In genomic region chr13:109888293-109888692, GRCm38 (mm10) we compare ENCODE assay signal across 22 mouse cellular contexts.
DNase-seq lines count a peak whose midpoint lies in the region; ATAC-seq and TF ChIP-seq lines count a peak whose summit lies in the region.
"Had no signal": no experiment of that assay in that cellular context is flagged by ENCODE, and none has a peak within 500 bp of the region (broad histone marks: within the 10 kb centered on the region; RNA-seq: fewer than 3 reads in every experiment).

No protein-coding gene starts in this region.

- no peak for DNase-seq in gastrocnemius, adult 2 months
- no peak for DNase-seq in gastrocnemius, postnatal 36 days
- DNase-seq in heart, postnatal 36 days: no peak
- peak; percentile 28 for DNase-seq in kidney, adult 2 months
- DNase-seq in midbrain, embryonic 11.5 days (ENCODE audit: low spot score, missing footprints): peak; percentile 54
- no peak for DNase-seq in midbrain, embryonic 14.5 days
- DNase-seq: adrenal gland, postnatal 10 days; B cell, adult 2 months; cerebellum, adult 11-12 months; cerebellum, adult 9-10 months; cerebellum, postnatal 25 days; gastrocnemius, postnatal 14 days had no signal

- intact Hi-C loops in gastrocnemius, adult 2 months (cut with DNase I): no loop called here
- intact Hi-C loops in gastrocnemius, postnatal 36 days (cut with DNase I): no loop called here
- intact Hi-C loops in heart, postnatal 36 days (cut with DNase I): loop anchor here (5.0 kb wide), 1 partner anchor 66 kb away; no protein-coding TSS in a partner anchor

- H3K4me2 ChIP-seq in heart, embryonic 12.5 days: no peak overlapping the region
- H3K4me2 ChIP-seq in kidney, embryonic 15.5 days: no peak overlapping the region
- no peak overlapping the region for H3K4me2 ChIP-seq in midbrain, embryonic 11.5 days
- no peak overlapping the region for H3K4me2 ChIP-seq in midbrain, embryonic 14.5 days (ENCODE audit: low read length)
- H3K4me2 ChIP-seq: embryonic facial prominence, embryonic 13.5 days; forebrain, embryonic 12.5 days; hindbrain, embryonic 14.5 days had no signal

- no peaks in the 10 kb centered on the region for H3K36me3 ChIP-seq in heart, embryonic 12.5 days
- H3K36me3 ChIP-seq in kidney, adult 2 months (ENCODE audit: control insufficient read depth, insufficient read depth, low read length): no peaks in the 10 kb centered on the region
- H3K36me3 ChIP-seq in kidney, embryonic 15.5 days: no peaks in the 10 kb centered on the region
- H3K36me3 ChIP-seq in midbrain, embryonic 11.5 days (ENCODE audit: control insufficient read depth, insufficient read depth, low read length): no peaks in the 10 kb centered on the region
- no peaks in the 10 kb centered on the region for H3K36me3 ChIP-seq in midbrain, embryonic 14.5 days (ENCODE audit: control insufficient read depth, insufficient read depth, low read length)
- H3K36me3 ChIP-seq: embryonic facial prominence, embryonic 13.5 days; forebrain, embryonic 12.5 days; hindbrain, embryonic 10.5 days had no signal

- whole genome bisulfite sequencing in heart, embryonic 12.5 days: 65% methylated on average over 4 of the region's 4 CpGs
- 88% methylated on average over 4 of the region's 4 CpGs for WGBS in kidney, adult 2 months
- WGBS in kidney, embryonic 15.5 days: 81% methylated on average over 4 of the region's 4 CpGs
- WGBS in midbrain, embryonic 11.5 days: 85% methylated on average over 4 of the region's 4 CpGs
- 89% methylated on average over 4 of the region's 4 CpGs for WGBS in midbrain, embryonic 14.5 days

- H3K4me3 ChIP-seq in gastrocnemius, adult 2 months: no peak overlapping the region
- no peak overlapping the region for H3K4me3 ChIP-seq in heart, embryonic 12.5 days
- no peak overlapping the region for H3K4me3 ChIP-seq in kidney, adult 2 months (ENCODE audit: insufficient read depth, low read depth, low read length)
- no peak overlapping the region for H3K4me3 ChIP-seq in kidney, embryonic 15.5 days (replicated peaks)
- H3K4me3 ChIP-seq in midbrain, embryonic 11.5 days (ENCODE audit: low read depth, low read length): no peak overlapping the region
- no peak overlapping the region for H3K4me3 ChIP-seq in midbrain, embryonic 14.5 days (replicated peaks; ENCODE audit: low read depth, low read length)
- H3K4me3 ChIP-seq: embryonic facial prominence, embryonic 13.5 days; forebrain, embryonic 12.5 days; hindbrain, embryonic 10.5 days had no signal

- no peak overlapping the region for H3K9ac ChIP-seq in heart, embryonic 12.5 days
- no peak overlapping the region for H3K9ac ChIP-seq in kidney, embryonic 15.5 days
- H3K9ac ChIP-seq in midbrain, embryonic 11.5 days (ENCODE audit: low read length): no peak overlapping the region
- no peak overlapping the region for H3K9ac ChIP-seq in midbrain, embryonic 14.5 days (replicated peaks; ENCODE audit: low read length)
- H3K9ac ChIP-seq: embryonic facial prominence, embryonic 13.5 days; forebrain, embryonic 12.5 days; hindbrain, embryonic 14.5 days had no signal

- peak overlapping the region; percentile 13; the same call in 1 of the 2 replicates for H3K27ac ChIP-seq in gastrocnemius, adult 2 months
- H3K27ac ChIP-seq in heart, embryonic 12.5 days (ENCODE audit: poor library complexity, severe bottlenecking): peak overlapping the region; percentile 43; the same call in 1 of the 2 replicates
- no peak overlapping the region for H3K27ac ChIP-seq in kidney, adult 2 months (ENCODE audit: insufficient read depth, low read depth, low read length)
- no peak overlapping the region for H3K27ac ChIP-seq in kidney, embryonic 15.5 days
- no peak overlapping the region for H3K27ac ChIP-seq in midbrain, embryonic 11.5 days (ENCODE audit: low read depth, low read length)
- no peak overlapping the region for H3K27ac ChIP-seq in midbrain, embryonic 14.5 days (replicated peaks; ENCODE audit: low read depth, low read length)
- H3K27ac ChIP-seq: embryonic facial prominence, embryonic 13.5 days; forebrain, embryonic 12.5 days; hindbrain, embryonic 10.5 days; hindbrain, embryonic 14.5 days had no signal

- 0 out of 2 replicates have a peak, but pooled peaks cover 2% of the 10 kb centered on the region for H3K9me3 ChIP-seq in heart, embryonic 12.5 days (replicated peaks)
- H3K9me3 ChIP-seq in kidney, embryonic 15.5 days (replicated peaks): no peaks in the 10 kb centered on the region
- H3K9me3 ChIP-seq in midbrain, embryonic 11.5 days (ENCODE audit: control insufficient read depth, low read length): no peaks in the 10 kb centered on the region
- no peaks in the 10 kb centered on the region for H3K9me3 ChIP-seq in midbrain, embryonic 14.5 days (ENCODE audit: control insufficient read depth, low read length)
- H3K9me3 ChIP-seq: embryonic facial prominence, embryonic 13.5 days; forebrain, embryonic 12.5 days; G1E; hindbrain, embryonic 10.5 days had no signal

- H3K27me3 ChIP-seq in heart, embryonic 12.5 days (replicated peaks): no peaks in the 10 kb centered on the region
- H3K27me3 ChIP-seq in kidney, adult 2 months (replicated peaks; ENCODE audit: control insufficient read depth, insufficient read depth, low read length): no peaks in the 10 kb centered on the region
- H3K27me3 ChIP-seq in kidney, embryonic 15.5 days: no peaks in the 10 kb centered on the region
- no peaks in the 10 kb centered on the region for H3K27me3 ChIP-seq in midbrain, embryonic 11.5 days (ENCODE audit: control insufficient read depth, insufficient read depth, low read length)
- H3K27me3 ChIP-seq in midbrain, embryonic 14.5 days (ENCODE audit: control insufficient read depth, insufficient read depth, low read length): no peaks in the 10 kb centered on the region
- H3K27me3 ChIP-seq: embryonic facial prominence, embryonic 13.5 days; forebrain, embryonic 12.5 days had no signal

- no peak for TF ChIP-seq CTCF in gastrocnemius, adult 2 months (IDR thresholded peaks at IDR 0.05)
- no peak for TF ChIP-seq CTCF in kidney, adult 2 months (conservative IDR thresholded peaks at IDR 0.05; ENCODE audit: insufficient read depth, insufficient read length, low read depth, low read length)

- no peak for ATAC-seq in heart, embryonic 12.5 days (ENCODE audit: insufficient number of reproducible peaks, low FRiP score)
- no peak for ATAC-seq in kidney, embryonic 15.5 days (replicated peaks; ENCODE audit: low FRiP score)
- ATAC-seq in midbrain, embryonic 11.5 days (ENCODE audit: low FRiP score): no peak
- no peak for ATAC-seq in midbrain, embryonic 14.5 days (ENCODE audit: low FRiP score, low TSS enrichment)
- ATAC-seq: CD4-positive, CD25-positive, alpha-beta regulatory T cell, adult 4 months; forebrain, embryonic 16.5 days; intestine, postnatal 0 days had no signal

- TF ChIP-seq POLR2A in kidney, adult 2 months (IDR thresholded peaks at IDR 0.05; ENCODE audit: low read depth, low read length): no peak

- H3K4me1 ChIP-seq in heart, embryonic 12.5 days (replicated peaks): peaks cover 12% of the 10 kb centered on the region
- H3K4me1 ChIP-seq in kidney, adult 2 months (ENCODE audit: control insufficient read depth, insufficient read depth, low read length): no peaks in the 10 kb centered on the region
- H3K4me1 ChIP-seq in kidney, embryonic 15.5 days: no peaks in the 10 kb centered on the region
- no peaks in the 10 kb centered on the region for H3K4me1 ChIP-seq in midbrain, embryonic 11.5 days (ENCODE audit: control insufficient read depth, insufficient read depth, low read length)
- no peaks in the 10 kb centered on the region for H3K4me1 ChIP-seq in midbrain, embryonic 14.5 days (ENCODE audit: control insufficient read depth, insufficient read depth, low read length)
- H3K4me1 ChIP-seq: embryonic facial prominence, embryonic 13.5 days; forebrain, embryonic 12.5 days; hindbrain, embryonic 10.5 days had no signal

Comparison
In these comparisons a context has a peak if more than half of its experiments do, and no peak if none do; other contexts are left out.
1. DNase-seq: peak in kidney, adult 2 months (single experiment) and midbrain, embryonic 11.5 days (single experiment); none in gastrocnemius, adult 2 months (single experiment), gastrocnemius, postnatal 36 days (0 of 2), heart, postnatal 36 days (0 of 2) and midbrain, embryonic 14.5 days (single experiment).
2. H3K27ac ChIP-seq: peak in gastrocnemius, adult 2 months (single experiment) and heart, embryonic 12.5 days (single experiment); none in kidney, adult 2 months (single experiment), kidney, embryonic 15.5 days (single experiment), midbrain, embryonic 11.5 days (single experiment) and midbrain, embryonic 14.5 days (single experiment).